Mouse (Mus musculus) ES-E14 (cell line): ENCODE results near the gene Nrbp1. TPM values are rescaled to one million over a fixed set of nuclear protein-coding genes. Genes with fewer than 3 reads are reported as not detected.

Source experiments
- DNase-seq: peaks from one replicate; pipeline ENCODE4 v3.0.0-alpha.2; 2013; ENCODE audit warnings: low read depth, low spot score
- H3K27ac ChIP-seq: 2 replicates; pipeline ENCODE4 v1.5.1; 2012; ENCODE audit warnings: low read depth, mild to moderate bottlenecking, low read length, moderate library complexity, mixed read lengths; ENCODE audit not compliant: poor library complexity, insufficient read depth, severe bottlenecking
- H3K36me3 ChIP-seq: 2 replicates; pipeline ENCODE4 v1.6.1; 2012; ENCODE audit warnings: mild to moderate bottlenecking, low read length, moderate library complexity, mixed read lengths; ENCODE audit not compliant: control insufficient read depth, poor library complexity, insufficient read depth, severe bottlenecking
- H3K4me1 ChIP-seq, 2 experiments: fragments of 150-350 bp in 1 of 2; sonication (generic) in 1 of 2; 2 replicates each; pipeline ENCODE4 v1.6.1; 2012; ENCODE audit warnings: low read length in 2 of 2, mild to moderate bottlenecking in 1 of 2, mixed read lengths in 1 of 2; ENCODE audit not compliant: control insufficient read depth in 2 of 2, insufficient read depth in 2 of 2, poor library complexity in 1 of 2
- H3K4me3 ChIP-seq, 2 experiments: fragments of 150-350 bp in 1 of 2; sonication (generic) in 1 of 2; 2 replicates each; pipeline ENCODE4 v1.5.1; 2012; ENCODE audit warnings: low read length in 2 of 2, low read depth in 1 of 2, mild to moderate bottlenecking in 1 of 2, mixed read lengths in 1 of 2; ENCODE audit not compliant: insufficient read depth in 1 of 2, poor library complexity in 1 of 2, severe bottlenecking in 1 of 2
- H3K9ac ChIP-seq: 2 replicates; pipeline ENCODE4 v1.6.1; 2012; ENCODE audit warnings: low read depth, mild to moderate bottlenecking, low read length, mixed read lengths; ENCODE audit not compliant: poor library complexity, insufficient read depth, severe bottlenecking
- H3K9me3 ChIP-seq: fragments of 150-350 bp; sonication (generic); 2 replicates; pipeline ENCODE4 v1.6.1; 2012; ENCODE audit warnings: low read depth, mild to moderate bottlenecking, low read length; ENCODE audit not compliant: control insufficient read depth, insufficient read depth
- CHD2 ChIP-seq: IDR thresholded peaks from 2 replicates; pipeline ENCODE4 v1.6.1; 2014; ENCODE audit warnings: mild to moderate bottlenecking, low read depth, low read length, inconsistent platforms
- HCFC1 ChIP-seq: IDR thresholded peaks from 2 replicates; pipeline ENCODE4 v1.6.1; 2012; ENCODE audit warnings: low read length, inconsistent platforms, borderline replicate concordance; ENCODE audit not compliant: insufficient read depth
- MAFK ChIP-seq: IDR thresholded peaks from 2 replicates; pipeline ENCODE4 v1.6.1; 2014; ENCODE audit warnings: mild to moderate bottlenecking, low read depth, low read length, inconsistent platforms; ENCODE audit not compliant: insufficient read depth
- ZC3H11A ChIP-seq: IDR thresholded peaks from 2 replicates; pipeline ENCODE4 v1.6.1; 2012; ENCODE audit warnings: low read depth, mild to moderate bottlenecking, inconsistent platforms, low read length, borderline replicate concordance
- ZNF384 ChIP-seq: IDR thresholded peaks from 2 replicates; pipeline ENCODE4 v1.6.1; 2012; ENCODE audit warnings: low read depth, low read length, inconsistent platforms
- in situ Hi-C, 2 experiments: fragments of 600-800 bp; cut with MboI; formaldehyde crosslinking; loops; one replicate each; pipeline ENCODE4 v1.15.1; 2025; ENCODE audit warnings: low sequenced_read_pairs in 2 of 2, inconsistent platforms in 1 of 2; ENCODE audit not compliant: unreplicated experiment in 2 of 2
- total RNA-seq: library from RNA; depleted of rRNA; stranded (reverse); fragments of 300-350 nt; gene quantifications from 2 replicates; pipeline ENCODE4 v1.2.3, GENCODE M21; 2012

Gene Nrbp1
- total RNA-seq, 1 experiment = 53.1 TPM

DNA sequence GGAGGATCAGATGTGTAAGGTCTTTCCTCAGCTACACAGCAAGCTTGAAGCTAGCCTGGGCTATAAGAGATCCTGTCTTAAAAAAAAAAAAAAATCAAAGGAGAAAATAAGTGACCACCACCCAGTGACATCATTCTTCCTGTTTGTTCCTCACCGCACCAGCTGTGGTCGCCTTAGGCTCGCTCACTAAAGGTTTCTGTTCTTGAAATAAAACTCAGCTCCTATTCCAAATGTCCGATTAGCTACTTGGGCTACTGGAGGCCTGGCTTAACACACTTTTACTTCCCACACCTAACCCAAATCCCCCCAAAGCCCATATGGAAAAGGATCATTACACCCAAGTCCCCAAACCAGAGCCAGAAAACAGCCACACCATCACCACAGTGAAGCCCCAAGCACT is 47.6 kb downstream of the Nrbp1 start:
- peaks cover 2% of the 10 kb centered on the region; the same call in 1 of the 2 replicates for H3K36me3 ChIP-seq

DNA sequence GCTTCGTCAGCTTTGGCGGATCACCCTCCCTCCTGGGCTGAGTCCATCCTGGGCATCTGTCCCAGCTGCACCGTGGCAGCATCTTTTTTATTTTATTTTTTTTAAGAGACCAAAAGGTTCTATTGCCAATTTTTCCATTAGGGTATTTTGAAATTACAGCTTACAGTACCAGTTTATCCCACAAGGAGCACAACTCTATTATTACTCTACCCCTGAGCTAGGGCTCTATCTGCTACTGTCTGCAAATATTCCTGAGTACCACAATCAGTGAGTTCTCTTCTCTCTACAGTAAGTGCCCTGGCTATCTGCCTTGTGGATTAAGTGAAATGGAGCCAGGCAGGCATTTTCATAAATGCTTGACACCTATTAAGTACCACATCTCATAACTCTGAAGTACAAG is 48.0 kb downstream of the Nrbp1 start:
- Histone ChIP-seq H3K4me1 (peaks cover 3% of the 10 kb centered on the region in 2 experiments; a peak in 1 of 4 replicates), H3K4me3 (no peak overlapping the region), H3K9ac (no peak overlapping the region), H3K36me3 (peaks cover 2% of the 10 kb centered on the region; the same call in 1 of the 2 replicates), H3K9me3 (no peaks in the 10 kb centered on the region), H3K27ac (no peak overlapping the region)
- TF ChIP-seq CHD2 (no peak), ZC3H11A (no peak), ZNF384 (no peak), MAFK (no peak), HCFC1 (no peak)
- DNase-seq = no peak
- in situ Hi-C loops = no loop called here

More for the DNA sequence above, 47.6 kb downstream of the Nrbp1 start:
- Histone ChIP-seq H3K9me3 (no peaks in the 10 kb centered on the region), H3K4me3 (no peak overlapping the region), H3K27ac (no peak overlapping the region), H3K4me1 (peaks cover 3% of the 10 kb centered on the region in 2 experiments; a peak in 1 of 4 replicates), H3K9ac (no peak overlapping the region)
- no peak for DNase-seq
- in situ Hi-C loops = no loop called here
- TF ChIP-seq ZC3H11A (no peak), CHD2 (no peak), HCFC1 (no peak), MAFK (no peak), ZNF384 (no peak)

DNA sequence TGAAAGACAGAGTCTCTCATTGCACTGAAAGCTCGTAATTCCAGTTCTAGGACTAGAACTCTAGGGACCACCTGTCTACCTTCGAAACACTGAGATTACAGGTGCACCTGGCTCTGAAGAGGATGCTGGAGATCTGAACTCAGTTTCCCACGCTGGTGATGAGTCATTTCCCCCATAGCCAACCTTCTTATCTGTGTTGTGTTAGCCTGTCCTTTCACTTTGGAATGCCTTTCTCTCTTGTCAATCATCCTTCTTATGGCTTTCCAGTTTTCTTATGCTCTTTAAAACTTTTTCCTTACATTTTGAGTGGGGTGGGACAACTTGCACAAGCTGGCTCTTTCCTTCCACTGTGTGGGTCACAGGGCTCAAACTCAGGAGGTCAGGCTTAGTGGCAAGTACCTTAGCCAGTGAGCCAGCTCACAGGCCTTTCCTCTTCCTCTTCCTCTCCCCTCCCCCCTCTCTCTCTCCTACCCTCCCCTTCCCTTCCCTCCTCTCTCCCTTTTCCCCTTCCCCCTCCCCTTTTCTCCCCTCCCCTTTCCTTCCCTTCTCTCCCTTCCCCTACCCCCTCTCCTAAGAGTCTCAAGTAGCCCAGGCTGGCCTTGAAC is 49.1 kb downstream of the Nrbp1 start:
- H3K9ac ChIP-seq = no peak overlapping the region
- H3K9me3 ChIP-seq = no peaks in the 10 kb centered on the region
- no peak for TF ChIP-seq HCFC1
- TF ChIP-seq CHD2 = no peak
- TF ChIP-seq ZNF384 = no peak
- TF ChIP-seq MAFK = no peak
- TF ChIP-seq ZC3H11A = no peak
- H3K27ac ChIP-seq = no peak overlapping the region
- H3K4me1 ChIP-seq = peaks cover 3% of the 10 kb centered on the region in 2 experiments; a peak in 1 of 4 replicates
- in situ Hi-C loops = no loop called here
- H3K36me3 ChIP-seq = peaks cover 2% of the 10 kb centered on the region; the same call in 1 of the 2 replicates
- H3K4me3 ChIP-seq = peak overlapping the region in 1 of 2 experiments; percentile 70; a peak in 1 of 4 replicates
- no peak for DNase-seq

DNA sequence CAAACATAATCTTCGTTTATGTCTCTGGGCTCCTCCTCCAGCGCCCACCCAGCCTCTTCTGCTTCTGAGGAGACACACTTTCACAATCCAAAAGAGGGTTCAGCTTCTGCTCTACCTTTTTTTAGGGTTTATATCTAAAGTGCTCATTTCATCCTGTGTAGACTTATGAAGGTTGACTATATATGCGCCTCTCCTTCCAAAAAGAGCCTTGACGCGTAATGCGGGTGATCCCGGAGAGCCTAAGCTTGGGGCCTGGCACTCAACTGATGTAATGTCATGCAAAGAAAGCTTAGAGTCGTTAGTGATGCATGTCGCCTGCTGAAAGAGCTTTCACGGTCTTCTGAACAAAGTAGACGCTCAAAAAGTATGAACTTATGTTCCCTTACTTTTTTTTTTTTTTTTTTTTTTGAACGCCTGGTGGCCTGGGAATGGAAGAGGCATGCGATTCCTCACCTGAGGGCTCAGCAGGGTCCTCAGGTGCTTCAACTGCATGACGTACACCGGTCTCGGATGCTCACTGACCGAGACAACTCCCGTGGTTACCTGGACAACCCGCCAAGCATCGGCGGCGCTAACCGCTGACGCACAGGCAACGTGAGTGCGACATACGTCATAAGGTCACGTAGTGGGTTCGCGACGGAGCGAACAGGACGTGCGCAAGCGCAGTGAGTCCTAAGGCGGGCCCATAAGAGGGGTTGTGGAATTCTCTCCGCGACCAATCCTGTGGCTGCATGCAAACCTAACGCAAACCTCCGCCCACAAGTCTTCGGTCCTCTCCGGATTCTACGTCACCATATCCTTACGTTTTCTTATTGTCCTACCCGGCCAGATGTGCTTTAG is 50.1 kb downstream of the Nrbp1 start, which contains the start of gene Ift172:
Gene Ift172 (minus strand): TSS at position 596 of the 840 bp plus-strand sequence.
- Histone ChIP-seq H3K27ac (no peak within 1 kb of the TSS), H3K36me3 (no peaks in the 10 kb centered on the region), H3K9ac (peak within 1 kb of the TSS; percentile 40; the same call in 1 of the 2 replicates), H3K4me3 (peak within 1 kb of the TSS; percentile 62 to 70), H3K9me3 (no peaks in the 10 kb centered on the region), H3K4me1 (peaks cover 3 to 6% of the 10 kb centered on the region in 2 experiments; a peak in 1 of 4 replicates)
- TF ChIP-seq HCFC1 (peak; percentile 79), ZNF384 (peak; percentile 88), ZC3H11A (no peak)
- DNase-seq = peak; percentile 98
- in situ Hi-C loops = no loop called here
